Mouse (Mus musculus): ENCODE measurements around the gene 4930469K13Rik. TPM values are rescaled to one million over a fixed set of nuclear protein-coding genes. Genes with fewer than 3 reads are reported as not detected.
"Not testable (repeated sequence)": the region's sequence is repeated elsewhere in the genome, so short reads cannot be mapped to it uniquely, and the experiment has no call there.

4930469K13Rik gene
- polyA plus RNA-seq (2015; fragmentation: Nextera tagmentation; extraction: Ambion mirVana) = 0.90 TPM in 1 of 2 replicates, not detected in the other

- no peak within 1 kb of the TSS for H3K4me3 ChIP-seq
- no peak for ATAC-seq (ENCODE audit: low FRiP score, low read depth)
- 84% methylated on average over 10 of the region's 10 CpGs for WGBS
- no peak within 1 kb of the TSS for H3K4me2 ChIP-seq (replicated peaks)
- H3K9ac ChIP-seq = no peak within 1 kb of the TSS
- no peaks in the 10 kb centered on the region for H3K36me3 ChIP-seq
- no peaks in the 10 kb centered on the region for H3K27me3 ChIP-seq
- H3K27ac ChIP-seq = no peak within 1 kb of the TSS
- H3K4me1 ChIP-seq = no peaks in the 10 kb centered on the region
- H3K9me3 ChIP-seq = no peaks in the 10 kb centered on the region
These were observed at the start of gene 4930469K13Rik for GRCm38 (mm10) chr11:34098422-34098821. 4930469K13Rik (minus strand) TSS chr11:34098554.

- ATAC-seq (ENCODE audit: low FRiP score, low read depth) = no peak
- H3K4me3 ChIP-seq = no peak overlapping the region
- no peaks in the 10 kb centered on the region for H3K27me3 ChIP-seq
- no peaks in the 10 kb centered on the region for H3K4me1 ChIP-seq
- no peaks in the 10 kb centered on the region for H3K9me3 ChIP-seq
- H3K4me2 ChIP-seq (replicated peaks) = no peak overlapping the region
- H3K27ac ChIP-seq = no peak overlapping the region
- 73% methylated on average over 5 of the region's 5 CpGs for WGBS
- no peak overlapping the region for H3K9ac ChIP-seq
- no peaks in the 10 kb centered on the region for H3K36me3 ChIP-seq
These were observed 48.6 kb upstream of the 4930469K13Rik start for GRCm38 (mm10) chr11:34146934-34147333.

GRCm38 (mm10) chr11:34144421-34144820 is 46.1 kb upstream of the 4930469K13Rik start:
- Histone ChIP-seq H3K27me3 (no peaks in the 10 kb centered on the region), H3K27ac (no peak overlapping the region), H3K4me3 (no peak overlapping the region), H3K4me2 (replicated peaks) (no peak overlapping the region), H3K9ac (no peak overlapping the region), H3K4me1 (no peaks in the 10 kb centered on the region), H3K9me3 (no peaks in the 10 kb centered on the region), H3K36me3 (no peaks in the 10 kb centered on the region)
- no peak for ATAC-seq (ENCODE audit: low FRiP score, low read depth)
- 59% methylated on average over 4 of the region's 4 CpGs for WGBS

- no peaks in the 10 kb centered on the region for H3K9me3 ChIP-seq
- H3K4me3 ChIP-seq = no peak overlapping the region
- WGBS = 51% methylated on average over 5 of the region's 5 CpGs
- H3K27ac ChIP-seq = no peak overlapping the region
- no peak for ATAC-seq (ENCODE audit: low FRiP score, low read depth)
- H3K36me3 ChIP-seq = no peaks in the 10 kb centered on the region
- no peak overlapping the region for H3K9ac ChIP-seq
- H3K4me2 ChIP-seq (replicated peaks) = no peak overlapping the region
- H3K27me3 ChIP-seq = no peaks in the 10 kb centered on the region
- no peaks in the 10 kb centered on the region for H3K4me1 ChIP-seq
These were observed 45.6 kb upstream of the 4930469K13Rik start for GRCm38 (mm10) chr11:34143984-34144383.

GRCm38 (mm10) chr11:34139296-34139695 is 40.9 kb upstream of the 4930469K13Rik start:
- no peaks in the 10 kb centered on the region for H3K9me3 ChIP-seq
- no peak overlapping the region for H3K27ac ChIP-seq
- no peaks in the 10 kb centered on the region for H3K27me3 ChIP-seq
- H3K9ac ChIP-seq = no peak overlapping the region
- no peaks in the 10 kb centered on the region for H3K4me1 ChIP-seq
- no peaks in the 10 kb centered on the region for H3K36me3 ChIP-seq
- no peak overlapping the region for H3K4me3 ChIP-seq
- H3K4me2 ChIP-seq (replicated peaks) = no peak overlapping the region
- no peak for ATAC-seq (ENCODE audit: low FRiP score, low read depth)
- 82% methylated on average over 8 of the region's 8 CpGs for WGBS

GRCm38 (mm10) chr11:34128412-34128811 is 30.1 kb upstream of the 4930469K13Rik start:
- Histone ChIP-seq H3K27me3 (no peaks in the 10 kb centered on the region), H3K9me3 (no peaks in the 10 kb centered on the region), H3K4me1 (peaks cover 7% of the 10 kb centered on the region; the same call in 1 of the 2 replicates), H3K36me3 (no peaks in the 10 kb centered on the region), H3K27ac (no peak overlapping the region), H3K4me3 (no peak overlapping the region), H3K4me2 (replicated peaks) (no peak overlapping the region), H3K9ac (no peak overlapping the region)
- ATAC-seq (ENCODE audit: low FRiP score, low read depth) = no peak
- WGBS = 68% methylated on average over 2 of the region's 2 CpGs

- 80% methylated on average over 3 of the region's 3 CpGs for WGBS
- H3K4me2 ChIP-seq (replicated peaks); ATAC-seq (ENCODE audit: low FRiP score, low read depth); H3K27ac ChIP-seq; H3K4me1 ChIP-seq; H3K4me3 ChIP-seq; H3K36me3 ChIP-seq; H3K9ac ChIP-seq; H3K27me3 ChIP-seq; H3K9me3 ChIP-seq: not testable (repeated sequence)
These were observed 27.4 kb upstream of the 4930469K13Rik start for GRCm38 (mm10) chr11:34125727-34126126.

- Histone ChIP-seq H3K9ac (no peak overlapping the region), H3K4me2 (replicated peaks) (no peak overlapping the region), H3K9me3 (no peaks in the 10 kb centered on the region), H3K4me1 (peaks cover 7% of the 10 kb centered on the region; the same call in 1 of the 2 replicates), H3K36me3 (no peaks in the 10 kb centered on the region), H3K4me3 (no peak overlapping the region), H3K27ac (no peak overlapping the region), H3K27me3 (peaks cover 3% of the 10 kb centered on the region; the same call in 1 of the 2 replicates)
- 42% methylated on average over 7 of the region's 7 CpGs for WGBS
- ATAC-seq (ENCODE audit: low FRiP score, low read depth) = no peak
These were observed 26.5 kb upstream of the 4930469K13Rik start for GRCm38 (mm10) chr11:34124852-34125251.

GRCm38 (mm10) chr11:34123147-34123546 is 24.8 kb upstream of the 4930469K13Rik start:
- Histone ChIP-seq H3K4me2 (replicated peaks) (no peak overlapping the region), H3K4me3 (no peak overlapping the region), H3K9me3 (no peaks in the 10 kb centered on the region), H3K9ac (no peak overlapping the region), H3K27ac (no peak overlapping the region), H3K27me3 (peaks cover 3% of the 10 kb centered on the region; the same call in 1 of the 2 replicates), H3K4me1 (peaks cover 16% of the 10 kb centered on the region), H3K36me3 (no peaks in the 10 kb centered on the region)
- 0 out of 2 replicates have a peak, but pooled peaks have one; percentile 64 for ATAC-seq (ENCODE audit: low FRiP score, low read depth)
- 5% methylated on average over 2 of the region's 2 CpGs for WGBS

GRCm38 (mm10) chr11:34118319-34118718 is 20.0 kb upstream of the 4930469K13Rik start:
- Histone ChIP-seq H3K4me3 (no peak overlapping the region), H3K9ac (no peak overlapping the region), H3K9me3 (no peaks in the 10 kb centered on the region), H3K27me3 (peaks cover 3% of the 10 kb centered on the region; the same call in 1 of the 2 replicates), H3K4me1 (peaks cover 9% of the 10 kb centered on the region; the same call in 1 of the 2 replicates), H3K36me3 (no peaks in the 10 kb centered on the region), H3K27ac (no peak overlapping the region), H3K4me2 (replicated peaks) (no peak overlapping the region)
- 60% methylated on average over 3 of the region's 3 CpGs for WGBS
- no peak for ATAC-seq (ENCODE audit: low FRiP score, low read depth)

- Histone ChIP-seq H3K27ac (no peak overlapping the region), H3K36me3 (no peaks in the 10 kb centered on the region), H3K9me3 (no peaks in the 10 kb centered on the region), H3K9ac (no peak overlapping the region), H3K27me3 (peaks cover 3% of the 10 kb centered on the region; the same call in 1 of the 2 replicates), H3K4me2 (replicated peaks) (no peak overlapping the region), H3K4me3 (no peak overlapping the region), H3K4me1 (peaks cover 9% of the 10 kb centered on the region; the same call in 1 of the 2 replicates)
- WGBS = 83% methylated on average over 3 of the region's 3 CpGs
- no peak for ATAC-seq (ENCODE audit: low FRiP score, low read depth)
These were observed 19.2 kb upstream of the 4930469K13Rik start for GRCm38 (mm10) chr11:34117581-34117980.

GRCm38 (mm10) chr11:34116572-34117135 is 18.3 kb upstream of the 4930469K13Rik start:
- Histone ChIP-seq H3K36me3 (no peaks in the 10 kb centered on the region), H3K4me3 (no peak overlapping the region), H3K27ac (no peak overlapping the region), H3K4me1 (peaks cover 9% of the 10 kb centered on the region; the same call in 1 of the 2 replicates), H3K9ac (no peak overlapping the region), H3K27me3 (no peaks in the 10 kb centered on the region), H3K9me3 (no peaks in the 10 kb centered on the region), H3K4me2 (replicated peaks) (no peak overlapping the region)
- ATAC-seq (ENCODE audit: low FRiP score, low read depth) = no peak
- 53% methylated on average over 2 of the region's 2 CpGs for WGBS

GRCm38 (mm10) chr11:34113760-34114159 is 15.4 kb upstream of the 4930469K13Rik start:
- 67% methylated on average over 2 of the region's 2 CpGs for WGBS
- H3K4me1 ChIP-seq = peaks cover 3% of the 10 kb centered on the region; the same call in 1 of the 2 replicates

More at GRCm38 (mm10) chr11:34113760-34114159, 15.4 kb upstream of the 4930469K13Rik start:
- H3K9me3 ChIP-seq = no peaks in the 10 kb centered on the region
- ATAC-seq (ENCODE audit: low FRiP score, low read depth) = no peak
- H3K27ac ChIP-seq = no peak overlapping the region
- H3K4me2 ChIP-seq (replicated peaks) = no peak overlapping the region
- no peak overlapping the region for H3K4me3 ChIP-seq
- no peaks in the 10 kb centered on the region for H3K27me3 ChIP-seq
- H3K36me3 ChIP-seq = no peaks in the 10 kb centered on the region
- H3K9ac ChIP-seq = no peak overlapping the region
